Comparison of ENCODE assay signal across 8 mouse cellular contexts in genomic region chr17:8164701-8165607, GRCm38 (mm10). TPM values are rescaled to one million over a fixed set of nuclear protein-coding genes. Genes with fewer than 3 reads are reported as not detected.
DNase-seq lines count a peak whose midpoint lies in the region; ATAC-seq lines count a peak whose summit lies in the region.
"Not testable (repeated sequence)": the region's sequence is repeated elsewhere in the genome, so short reads cannot be mapped to it uniquely, and the experiment has no call there.

Gene Fgfr1op, plus strand, starts transcription at chr17:8165501.

- peak within 1 kb of the TSS; percentile 54 for H3K4me3 ChIP-seq in embryonic facial prominence, embryonic 15.5 days (replicated peaks)
- H3K4me3 ChIP-seq in intestine, embryonic 15.5 days (replicated peaks), result peak within 1 kb of the TSS; percentile 52

- H3K4me2 ChIP-seq in embryonic facial prominence, embryonic 15.5 days (replicated peaks), result peak within 1 kb of the TSS; percentile 37
- peak within 1 kb of the TSS; percentile 49 for H3K4me2 ChIP-seq in intestine, embryonic 15.5 days (replicated peaks)

- not testable (repeated sequence) for H3K4me1 ChIP-seq in embryonic facial prominence, embryonic 15.5 days; intestine, embryonic 15.5 days (replicated peaks)

- ATAC-seq in embryonic facial prominence, embryonic 15.5 days (ENCODE audit: insufficient number of reproducible peaks, low FRiP score, low TSS enrichment, low read depth), result peak; percentile 99
- peak; percentile 97 for ATAC-seq in intestine, embryonic 15.5 days

- H3K27me3 ChIP-seq in embryonic facial prominence, embryonic 15.5 days; intestine, embryonic 15.5 days (replicated peaks): not testable (repeated sequence)

- H3K27ac ChIP-seq in embryonic facial prominence, embryonic 15.5 days (replicated peaks), result 0 out of 2 replicates have a peak within 1 kb of the TSS, but pooled peaks have one; percentile 55
- H3K27ac ChIP-seq in intestine, embryonic 15.5 days, result not testable (repeated sequence)

- under 1% methylated on average over 20 of the region's 55 CpGs for WGBS in embryonic facial prominence, embryonic 15.5 days
- 1% methylated on average over 17 of the region's 55 CpGs for WGBS in intestine, embryonic 15.5 days

- H3K9ac ChIP-seq in embryonic facial prominence, embryonic 15.5 days, result not testable (repeated sequence)
- peak within 1 kb of the TSS; percentile 48; the same call in 1 of the 2 replicates for H3K9ac ChIP-seq in intestine, embryonic 15.5 days

- H3K9me3 ChIP-seq in embryonic facial prominence, embryonic 15.5 days (replicated peaks); intestine, embryonic 15.5 days: not testable (repeated sequence)

- DNase-seq in adrenal gland, adult 8-10 months, result peak; percentile 49
- peak; percentile 72 to 91 for DNase-seq in heart, adult 18-20 months
- peak; percentile 56 to 81 for DNase-seq in left cerebral cortex, adult 9 months (ENCODE audit: low spot score in 2 of 2)
- DNase-seq in lung, postnatal 36 days, result peak; percentile 53
- peak; percentile 68 for DNase-seq in ovary, postnatal 36 days (ENCODE audit: low spot score)
- DNase-seq in yolk sac, embryonic 10.5 days (ENCODE audit: low spot score), result peak; percentile 17

- H3K36me3 ChIP-seq in embryonic facial prominence, embryonic 15.5 days; intestine, embryonic 15.5 days: not testable (repeated sequence)

RNA-seq across cellular contexts. Expression of gene Fgfr1op, which starts in this region (rescaled TPM):
- 10 to 100 TPM; 25.0 to 29.9 (median 27.9) TPM for total RNA-seq in adrenal gland, adult 8-10 months (2022)
- polyA plus RNA-seq in embryonic facial prominence, embryonic 15.5 days (2015; fragmentation: Nextera tagmentation; extraction: Ambion mirVana), result 29.7 and 34.6 TPM in 2 replicates
- 10 to 100 TPM; 19.3 to 22.1 TPM for total RNA-seq in heart, adult 18-20 months (2021)
- polyA plus RNA-seq in intestine, embryonic 15.5 days (2015; fragmentation: Nextera tagmentation; extraction: Ambion mirVana), result 30.2 and 31.5 TPM in 2 replicates

Comparison
In these comparisons a context has a peak if more than half of its experiments do, and no peak if none do; other contexts are left out.
1. DNase-seq: peak in every context shown above with its lines; median percentile 82 in heart, adult 18-20 months; 68 in left cerebral cortex, adult 9 months; 68 in ovary, postnatal 36 days; 53 in lung, postnatal 36 days; 49 in adrenal gland, adult 8-10 months; 17 in yolk sac, embryonic 10.5 days.